Mouse (Mus musculus) forebrain, embryonic 15.5 days (tissue): ENCODE results near the gene Tas2r131. TPM values are rescaled to one million over a fixed set of nuclear protein-coding genes. Genes with fewer than 3 reads are reported as not detected.
"Not testable (repeated sequence)": the region's sequence is repeated elsewhere in the genome, so short reads cannot be mapped to it uniquely, and the experiment has no call there.

Experiments
- ATAC-seq: fragments of 200-750 bp; cut with Nextera tagmentation; replicated peaks from 2 replicates; pipeline ENCODE4 v1.8.0; 2017; ENCODE audit warnings: mild to moderate bottlenecking, moderate TSS enrichment, moderate library complexity
- H3K27ac ChIP-seq: fragments of 300-500 bp; sonication (generic); replicated peaks from 2 replicates; pipeline ENCODE4 v1.5.1; 2015; ENCODE audit warnings: mild to moderate bottlenecking, inconsistent platforms
- H3K27me3 ChIP-seq: fragments of 300-500 bp; sonication (generic); 2 replicates; pipeline ENCODE4 v1.6.1; 2015; ENCODE audit warnings: inconsistent platforms
- H3K36me3 ChIP-seq: fragments of 300-500 bp; sonication (generic); 2 replicates; pipeline ENCODE4 v1.6.1; 2015; ENCODE audit warnings: mild to moderate bottlenecking, inconsistent platforms
- H3K4me1 ChIP-seq: fragments of 300-500 bp; sonication (generic); 2 replicates; pipeline ENCODE4 v1.6.1; 2015; ENCODE audit warnings: inconsistent platforms
- H3K4me2 ChIP-seq: fragments of 300-500 bp; sonication (generic); replicated peaks from 2 replicates; pipeline ENCODE4 v1.6.1; 2015; ENCODE audit warnings: mild to moderate bottlenecking, inconsistent platforms
- H3K4me3 ChIP-seq: fragments of 300-500 bp; sonication (generic); 2 replicates; pipeline ENCODE4 v1.5.1; 2015; ENCODE audit warnings: mild to moderate bottlenecking, inconsistent platforms
- H3K9ac ChIP-seq: fragments of 300-500 bp; sonication (generic); replicated peaks from 2 replicates; pipeline ENCODE4 v1.6.1; 2015; ENCODE audit warnings: mild to moderate bottlenecking, inconsistent platforms
- H3K9me3 ChIP-seq: fragments of 300-500 bp; sonication (generic); 2 replicates; pipeline ENCODE4 v1.6.1; 2016; ENCODE audit warnings: inconsistent platforms
- WGBS: fragments of 180-500 bp; shearing (Covaris S2); methylation state at CpG from one replicate; pipeline ENCODE4 v1.1.7; 2015; ENCODE audit warnings: mixed read lengths; 5-methylcytosine and 5-hydroxymethylcytosine counted together
- polyA plus RNA-seq: library from polyadenylated mRNA; unstranded; fragments of >200 nt; fragmentation: Nextera tagmentation; extraction: Ambion mirVana; gene quantifications from 2 replicates; pipeline ENCODE4 v1.2.1, GENCODE M21; 2015

Tas2r131 gene
- polyA plus RNA-seq = not detected in 2 replicates

- 80% methylated on average over 1 of the region's 1 CpGs for WGBS
- Histone ChIP-seq H3K9ac (no peak within 1 kb of the TSS), H3K4me1 (no peaks in the 10 kb centered on the region), H3K9me3 (no peaks in the 10 kb centered on the region; the same call in 1 of the 2 replicates), H3K4me3 (no peak within 1 kb of the TSS), H3K27ac (no peak within 1 kb of the TSS), H3K27me3 (no peaks in the 10 kb centered on the region), H3K4me2 (no peak within 1 kb of the TSS), H3K36me3 (no peaks in the 10 kb centered on the region)
- no peak for ATAC-seq
Observed at GRCm38 (mm10) chr6:132957819-132958218, at the start of gene Tas2r131. TSS of gene Tas2r131 (minus strand) at chr6:132957919.

GRCm38 (mm10) chr6:132980865-132981264, 23.1 kb upstream of the Tas2r131 start, which contains the start of gene Tas2r109:
TSS of gene Tas2r109 (minus strand) at chr6:132980965.
- Histone ChIP-seq H3K4me3 (no peak within 1 kb of the TSS), H3K27me3 (no peaks in the 10 kb centered on the region), H3K4me1 (no peaks in the 10 kb centered on the region), H3K27ac (no peak within 1 kb of the TSS), H3K36me3 (no peaks in the 10 kb centered on the region), H3K9me3 (no peaks in the 10 kb centered on the region), H3K4me2 (no peak within 1 kb of the TSS), H3K9ac (no peak within 1 kb of the TSS)
- WGBS = 69% methylated on average over 2 of the region's 2 CpGs
- ATAC-seq = no peak

GRCm38 (mm10) chr6:132950802-132951201, 6.9 kb downstream of the Tas2r131 start, which contains the start of gene Tas2r129:
TSS of gene Tas2r129 (plus strand) at chr6:132951102.
- Histone ChIP-seq H3K4me1 (no peaks in the 10 kb centered on the region), H3K27ac (no peak within 1 kb of the TSS), H3K4me3 (no peak within 1 kb of the TSS), H3K4me2 (no peak within 1 kb of the TSS), H3K27me3 (no peaks in the 10 kb centered on the region), H3K9me3 (no peaks in the 10 kb centered on the region), H3K9ac (no peak within 1 kb of the TSS), H3K36me3 (no peaks in the 10 kb centered on the region)
- WGBS = 86% methylated on average over 2 of the region's 2 CpGs
- ATAC-seq = no peak

- not testable (repeated sequence) for H3K36me3 ChIP-seq, H3K4me3 ChIP-seq, H3K27me3 ChIP-seq, ATAC-seq, H3K4me1 ChIP-seq, H3K27ac ChIP-seq, H3K4me2 ChIP-seq, H3K9me3 ChIP-seq, H3K9ac ChIP-seq
Observed at GRCm38 (mm10) chr6:132941376-132941775, 16.3 kb downstream of the Tas2r131 start.

GRCm38 (mm10) chr6:132909351-132909750, 48.4 kb downstream of the Tas2r131 start, which contains the start of gene Tas2r125:
TSS of gene Tas2r125 (plus strand) at chr6:132909651.
- WGBS = 91% methylated on average over 3 of the region's 3 CpGs
- Histone ChIP-seq H3K4me1 (no peaks in the 10 kb centered on the region), H3K9me3 (no peaks in the 10 kb centered on the region), H3K36me3 (no peaks in the 10 kb centered on the region), H3K27me3 (no peaks in the 10 kb centered on the region), H3K4me2 (no peak within 1 kb of the TSS), H3K4me3 (no peak within 1 kb of the TSS), H3K9ac (no peak within 1 kb of the TSS), H3K27ac (no peak within 1 kb of the TSS)
- no peak for ATAC-seq

Other genes with a start within 250 kb of the Tas2r131 start
- not detected in 2 replicates for gene Tas2r122, start 246.0 kb downstream of the Tas2r131 start, polyA plus RNA-seq
- not detected in 2 replicates for gene Tas2r115, start 219.9 kb downstream of the Tas2r131 start, polyA plus RNA-seq
- gene Tas2r124, start 203.2 kb downstream of the Tas2r131 start, polyA plus RNA-seq = not detected in 2 replicates
- not detected in 2 replicates for gene Tas2r102, start 195.8 kb downstream of the Tas2r131 start, polyA plus RNA-seq
- not detected in 2 replicates for gene Tas2r136, start 179.8 kb downstream of the Tas2r131 start, polyA plus RNA-seq
- not detected in 2 replicates for gene Tas2r117, start 155.1 kb downstream of the Tas2r131 start, polyA plus RNA-seq
- not detected in 2 replicates for gene Tas2r123, start 110.8 kb downstream of the Tas2r131 start, polyA plus RNA-seq
- gene Tas2r116, start 102.5 kb downstream of the Tas2r131 start, polyA plus RNA-seq = not detected in 2 replicates
- gene Tas2r110, start 89.9 kb downstream of the Tas2r131 start, polyA plus RNA-seq = not detected in 2 replicates
- not detected in 2 replicates for gene Tas2r113, start 64.9 kb downstream of the Tas2r131 start, polyA plus RNA-seq
- gene Tas2r125, start 48.3 kb downstream of the Tas2r131 start, polyA plus RNA-seq = not detected in 2 replicates
- gene Tas2r129, start 6.8 kb downstream of the Tas2r131 start, polyA plus RNA-seq = not detected in 2 replicates
- gene Tas2r109, start 23.0 kb upstream of the Tas2r131 start, polyA plus RNA-seq = not detected in 2 replicates
- not detected in 2 replicates for gene Tas2r103, start 79.2 kb upstream of the Tas2r131 start, polyA plus RNA-seq
- not detected in 2 replicates for gene Tas2r140, start 97.9 kb upstream of the Tas2r131 start, polyA plus RNA-seq
- gene Smim10l1, start 147.0 kb upstream of the Tas2r131 start, polyA plus RNA-seq = 85.0 and 97.6 TPM in 2 replicates